Mouse (Mus musculus) neural tube, embryonic 12.5 days (tissue): ENCODE measurements around the gene Tppp3. TPM values are rescaled to one million over a fixed set of nuclear protein-coding genes. Genes with fewer than 3 reads are reported as not detected.

ENCODE experiments used
- ATAC-seq: fragments of 200-750 bp; cut with Nextera tagmentation; 2 replicates; pipeline ENCODE4 v1.8.0; 2017; ENCODE audit warnings: low read depth, mild to moderate bottlenecking, moderate TSS enrichment, moderate library complexity; ENCODE audit not compliant: low FRiP score
- H3K27ac ChIP-seq: fragments of 300-500 bp; sonication (generic); 2 replicates; pipeline ENCODE4 v1.5.1; 2016
- H3K27me3 ChIP-seq: fragments of 300-500 bp; sonication (generic); replicated peaks from 2 replicates; pipeline ENCODE4 v1.6.1; 2016; ENCODE audit warnings: mild to moderate bottlenecking
- H3K36me3 ChIP-seq: fragments of 300-500 bp; sonication (generic); 2 replicates; pipeline ENCODE4 v1.6.1; 2016; ENCODE audit warnings: mild to moderate bottlenecking
- H3K4me1 ChIP-seq: fragments of 300-500 bp; sonication (generic); 2 replicates; pipeline ENCODE4 v1.6.1; 2016
- H3K4me2 ChIP-seq: fragments of 300-500 bp; sonication (generic); replicated peaks from 2 replicates; pipeline ENCODE4 v1.6.1; 2016; ENCODE audit warnings: mild to moderate bottlenecking
- H3K4me3 ChIP-seq: fragments of 300-500 bp; sonication (generic); 2 replicates; pipeline ENCODE4 v1.5.1; 2016
- H3K9ac ChIP-seq: fragments of 300-500 bp; sonication (generic); 2 replicates; pipeline ENCODE4 v1.6.1; 2016; ENCODE audit warnings: mild to moderate bottlenecking
- H3K9me3 ChIP-seq: fragments of 300-500 bp; sonication (generic); 2 replicates; pipeline ENCODE4 v1.6.1; 2016; ENCODE audit warnings: mild to moderate bottlenecking
- WGBS: fragments of 180-500 bp; shearing (Covaris S2); methylation state at CpG from one replicate; pipeline ENCODE4 v1.1.7; 2016; 5-methylcytosine and 5-hydroxymethylcytosine counted together
- polyA plus RNA-seq: library from polyadenylated mRNA; unstranded; fragments of >200 nt; fragmentation: Nextera tagmentation; extraction: Ambion mirVana; gene quantifications from 2 replicates; pipeline ENCODE4 v1.2.1, GENCODE M21; 2016

Gene Tppp3
- polyA plus RNA-seq, 1 experiment from 2014 or later: 246 TPM

- Histone ChIP-seq H3K9ac (no peak overlapping the region), H3K36me3 (peaks cover 4% of the 10 kb centered on the region), H3K27ac (no peak overlapping the region), H3K9me3 (no peaks in the 10 kb centered on the region), H3K4me2 (no peak overlapping the region), H3K4me1 (peaks cover 24% of the 10 kb centered on the region), H3K4me3 (no peak overlapping the region), H3K27me3 (no peaks in the 10 kb centered on the region)
- ATAC-seq: no peak
- 60% methylated on average over 13 of the region's 13 CpGs for WGBS
Measured at GRCm38 (mm10) chr8:105461085-105461803, 10.1 kb downstream of the Tppp3 start.

DNA sequence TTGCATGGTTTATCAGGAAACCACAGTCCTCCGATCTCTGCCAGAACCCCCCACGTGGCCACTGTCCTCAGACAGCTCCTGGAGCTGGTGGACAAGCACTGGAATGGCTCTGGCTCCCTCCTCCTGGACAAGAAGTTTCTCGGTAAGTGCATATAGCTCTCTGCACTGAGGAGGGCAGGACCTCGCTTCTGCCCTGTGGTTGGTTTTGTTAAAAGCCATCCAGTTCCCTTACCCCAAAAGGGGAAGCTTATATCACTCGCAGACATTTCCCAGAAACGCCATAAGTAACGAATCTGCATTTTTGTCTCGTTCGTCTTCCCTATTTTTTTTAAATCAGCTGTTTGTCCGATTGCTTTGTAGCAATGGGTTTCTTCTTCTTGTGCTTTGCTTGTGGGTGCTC, 16.1 kb downstream of the Tppp3 start:
- Histone ChIP-seq H3K4me1 (peaks cover 12% of the 10 kb centered on the region), H3K36me3 (no peaks in the 10 kb centered on the region), H3K4me2 (no peak overlapping the region), H3K27me3 (no peaks in the 10 kb centered on the region), H3K4me3 (no peak overlapping the region), H3K9ac (no peak overlapping the region), H3K9me3 (no peaks in the 10 kb centered on the region), H3K27ac (no peak overlapping the region)
- ATAC-seq: no peak
- WGBS: 70% methylated on average over 10 of the region's 10 CpGs

DNA sequence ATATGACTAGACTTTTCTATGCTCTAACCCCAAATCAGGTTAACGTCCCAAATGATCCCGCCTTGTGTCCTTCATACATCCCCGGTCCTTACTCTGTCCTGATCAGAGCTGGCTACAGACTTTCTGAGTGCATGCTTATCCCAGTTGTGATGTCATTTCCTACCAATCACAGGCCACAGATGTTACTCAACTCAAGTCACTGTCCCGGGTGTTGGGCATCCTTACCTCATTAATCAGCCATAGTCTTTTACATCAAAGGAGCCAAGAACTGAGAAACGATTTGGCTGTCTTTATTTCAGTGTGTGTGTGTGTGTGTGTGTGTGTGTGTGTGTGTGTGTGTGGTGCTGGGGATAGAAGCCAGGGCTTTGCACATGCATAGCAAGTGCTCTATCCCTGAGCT, 17.2 kb downstream of the Tppp3 start:
- H3K4me2 ChIP-seq: no peak overlapping the region
- H3K9me3 ChIP-seq: no peaks in the 10 kb centered on the region
- ATAC-seq: no peak
- no peaks in the 10 kb centered on the region for H3K36me3 ChIP-seq
- H3K4me1 ChIP-seq: peaks cover 10% of the 10 kb centered on the region
- no peak overlapping the region for H3K27ac ChIP-seq
- no peaks in the 10 kb centered on the region for H3K27me3 ChIP-seq
- H3K9ac ChIP-seq: no peak overlapping the region
- no peak overlapping the region for H3K4me3 ChIP-seq
- WGBS: 60% methylated on average over 5 of the region's 5 CpGs

DNA sequence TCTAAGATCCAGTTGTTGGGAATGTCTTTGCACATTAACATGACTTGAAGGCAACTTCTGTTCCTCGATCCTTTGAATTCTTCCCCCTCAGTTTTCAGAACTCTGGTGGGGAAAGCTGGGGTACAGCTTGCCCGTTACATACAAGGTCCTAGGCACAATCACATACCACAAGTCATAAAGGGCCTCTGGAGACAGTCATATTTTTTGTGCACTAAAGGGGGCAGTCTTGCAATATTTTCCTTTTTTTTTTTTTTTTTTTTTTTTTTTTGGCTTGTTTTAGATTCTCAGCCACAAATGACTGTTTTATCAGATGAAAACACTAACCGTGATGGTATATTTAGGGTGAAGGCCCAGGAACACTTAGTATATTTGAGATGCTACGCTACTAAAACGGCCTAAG, 18.0 kb downstream of the Tppp3 start:
- no peak for ATAC-seq
- 78% methylated on average over 5 of the region's 5 CpGs for WGBS
- no peaks in the 10 kb centered on the region for H3K27me3 ChIP-seq
- no peaks in the 10 kb centered on the region for H3K36me3 ChIP-seq
- H3K4me1 ChIP-seq: peaks cover 9% of the 10 kb centered on the region
- no peak overlapping the region for H3K9ac ChIP-seq
- H3K4me3 ChIP-seq: no peak overlapping the region
- H3K27ac ChIP-seq: no peak overlapping the region
- no peaks in the 10 kb centered on the region for H3K9me3 ChIP-seq
- H3K4me2 ChIP-seq: no peak overlapping the region

DNA sequence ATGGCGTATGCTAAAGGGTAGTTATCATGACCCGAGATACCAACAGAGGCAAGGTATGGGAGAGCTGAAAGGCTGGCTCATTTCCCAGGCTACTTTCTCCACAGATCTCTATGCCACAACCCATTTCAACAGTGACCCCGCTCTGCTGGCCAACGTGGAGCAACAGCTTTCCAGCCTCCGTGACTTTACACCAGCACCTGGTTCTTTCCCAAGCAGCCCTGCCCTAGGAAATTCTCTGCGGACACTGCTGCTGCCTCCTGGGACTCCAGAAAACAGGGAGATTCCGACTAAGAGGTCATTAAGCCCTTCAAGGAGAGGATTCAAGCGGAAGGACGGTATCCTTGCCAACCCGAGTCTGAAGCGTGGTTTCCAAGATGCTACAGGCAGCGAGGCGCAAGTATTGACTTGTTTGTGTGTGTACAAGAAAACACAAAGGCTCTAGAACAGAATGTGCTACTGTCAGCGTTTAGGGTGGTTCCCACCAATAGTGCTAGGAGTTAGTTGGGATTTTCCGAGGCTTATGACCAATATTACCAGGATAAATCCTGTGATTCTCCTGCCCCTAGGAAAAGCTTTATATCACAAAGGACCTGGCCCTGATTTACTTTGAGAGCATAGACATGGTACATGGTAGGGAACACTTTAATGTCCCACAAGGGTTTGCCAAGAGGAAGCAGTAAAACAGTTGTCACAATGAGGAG, 19.3 kb downstream of the Tppp3 start:
- no peak overlapping the region; the same call in 1 of the 2 replicates for H3K4me2 ChIP-seq
- no peak for ATAC-seq
- H3K27ac ChIP-seq: no peak overlapping the region

DNA sequence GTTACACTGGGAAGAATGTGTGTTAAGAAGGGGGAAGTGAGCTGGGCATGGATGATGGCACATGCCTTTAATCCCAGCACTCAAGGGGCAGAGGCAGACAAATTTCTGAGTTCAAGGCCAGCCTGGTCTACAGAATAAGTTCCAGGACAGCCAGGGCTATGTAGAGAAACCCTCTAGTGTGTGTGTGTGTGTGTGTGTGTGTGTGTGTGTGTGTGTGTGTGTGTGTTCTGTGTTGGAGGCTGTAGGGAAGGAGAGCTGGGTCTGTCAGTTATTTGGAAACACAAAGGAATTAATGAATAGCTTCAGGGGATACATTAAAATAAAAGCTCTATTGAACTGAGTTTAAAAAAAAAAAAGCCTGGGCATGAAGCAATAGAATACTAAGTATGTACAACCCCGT, 20.3 kb downstream of the Tppp3 start:
- H3K9me3 ChIP-seq: no peaks in the 10 kb centered on the region
- ATAC-seq: no peak
- H3K4me2 ChIP-seq: no peak overlapping the region
- no peaks in the 10 kb centered on the region for H3K36me3 ChIP-seq
- 35% methylated on average over 1 of the region's 1 CpGs for WGBS
- H3K4me1 ChIP-seq: peaks cover 7% of the 10 kb centered on the region; the same call in 1 of the 2 replicates
- no peak overlapping the region for H3K27ac ChIP-seq
- no peak overlapping the region for H3K4me3 ChIP-seq
- no peaks in the 10 kb centered on the region for H3K27me3 ChIP-seq
- H3K9ac ChIP-seq: no peak overlapping the region

More for the DNA sequence above, 19.3 kb downstream of the Tppp3 start:
- Histone ChIP-seq H3K36me3 (no peaks in the 10 kb centered on the region), H3K4me3 (no peak overlapping the region), H3K9me3 (no peaks in the 10 kb centered on the region), H3K9ac (no peak overlapping the region), H3K4me1 (peaks cover 7% of the 10 kb centered on the region; the same call in 1 of the 2 replicates), H3K27me3 (no peaks in the 10 kb centered on the region)
- WGBS: 51% methylated on average over 15 of the region's 15 CpGs

DNA sequence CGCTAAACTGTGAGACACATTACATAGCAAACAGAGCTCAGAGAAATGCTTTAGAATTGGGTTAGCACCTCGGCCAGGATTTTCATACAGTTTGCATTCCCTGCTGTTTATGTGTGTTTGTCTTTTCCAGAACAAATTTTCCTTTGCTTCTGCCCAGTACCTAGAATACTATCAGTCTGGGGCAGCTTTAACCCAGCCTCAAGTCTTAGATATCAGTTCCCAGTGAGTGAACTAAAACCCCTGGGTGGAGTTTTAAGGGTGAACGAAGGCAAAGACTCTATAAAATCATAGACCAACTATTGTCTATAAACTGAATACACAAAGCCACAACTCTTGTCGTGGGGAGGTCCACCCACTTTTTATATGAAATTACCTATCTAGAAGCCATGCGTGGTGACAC, 22.7 kb downstream of the Tppp3 start:
- H3K27ac ChIP-seq: no peak overlapping the region
- no peak overlapping the region for H3K4me2 ChIP-seq
- H3K9me3 ChIP-seq: no peaks in the 10 kb centered on the region
- 91% methylated on average over 5 of the region's 5 CpGs for WGBS
- H3K4me3 ChIP-seq: no peak overlapping the region
- ATAC-seq: no peak
- H3K27me3 ChIP-seq: no peaks in the 10 kb centered on the region
- no peak overlapping the region for H3K9ac ChIP-seq
- H3K4me1 ChIP-seq: peaks cover 15% of the 10 kb centered on the region
- no peaks in the 10 kb centered on the region for H3K36me3 ChIP-seq

DNA sequence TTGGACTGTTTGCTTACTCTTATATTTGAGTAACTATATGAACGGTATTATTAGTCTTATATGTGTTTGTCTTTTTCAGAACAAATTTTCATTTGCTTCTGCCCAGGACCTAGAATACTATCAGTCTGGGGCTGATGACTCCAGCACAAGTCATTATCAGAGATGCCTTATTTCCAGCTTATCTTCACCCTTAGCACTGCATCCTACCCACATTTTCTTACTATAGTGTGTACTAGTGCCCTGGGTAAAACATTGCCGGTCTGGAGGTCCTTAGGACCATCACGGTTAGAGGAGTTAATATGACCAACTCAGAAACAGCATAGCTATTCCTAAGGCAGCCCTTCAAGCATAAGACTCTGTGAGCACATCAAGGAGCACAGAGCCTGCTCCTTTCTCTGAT, 23.1 kb downstream of the Tppp3 start:
- Histone ChIP-seq H3K9ac (no peak overlapping the region), H3K36me3 (no peaks in the 10 kb centered on the region), H3K27ac (no peak overlapping the region), H3K27me3 (no peaks in the 10 kb centered on the region), H3K4me2 (no peak overlapping the region), H3K4me1 (peaks cover 15% of the 10 kb centered on the region), H3K4me3 (no peak overlapping the region), H3K9me3 (no peaks in the 10 kb centered on the region)
- 94% methylated on average over 3 of the region's 3 CpGs for WGBS
- ATAC-seq: no peak

DNA sequence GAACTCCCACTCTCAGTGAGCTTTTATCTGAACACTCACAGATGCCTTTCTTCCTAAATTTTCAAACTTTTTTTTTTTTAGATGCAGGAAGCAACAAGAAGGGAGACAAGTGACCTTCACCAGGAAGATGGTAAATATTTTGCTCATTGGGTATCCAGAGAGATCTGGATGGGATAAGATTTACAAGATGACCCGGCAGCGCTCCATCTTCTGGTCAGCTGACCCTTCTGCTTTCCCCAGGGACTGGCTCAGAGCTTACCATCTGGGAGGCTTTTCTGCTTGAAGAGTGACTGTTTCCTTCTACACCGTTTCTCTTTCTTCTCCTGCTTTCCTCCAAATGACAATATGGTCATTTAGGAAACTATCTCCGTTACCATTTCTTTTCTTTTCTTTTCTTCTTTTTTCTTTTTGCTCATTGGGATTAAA, 25.2 kb downstream of the Tppp3 start:
- WGBS: 5% methylated on average over 4 of the region's 4 CpGs
- ATAC-seq: peak; percentile 72
- no peak overlapping the region for H3K9ac ChIP-seq

DNA sequence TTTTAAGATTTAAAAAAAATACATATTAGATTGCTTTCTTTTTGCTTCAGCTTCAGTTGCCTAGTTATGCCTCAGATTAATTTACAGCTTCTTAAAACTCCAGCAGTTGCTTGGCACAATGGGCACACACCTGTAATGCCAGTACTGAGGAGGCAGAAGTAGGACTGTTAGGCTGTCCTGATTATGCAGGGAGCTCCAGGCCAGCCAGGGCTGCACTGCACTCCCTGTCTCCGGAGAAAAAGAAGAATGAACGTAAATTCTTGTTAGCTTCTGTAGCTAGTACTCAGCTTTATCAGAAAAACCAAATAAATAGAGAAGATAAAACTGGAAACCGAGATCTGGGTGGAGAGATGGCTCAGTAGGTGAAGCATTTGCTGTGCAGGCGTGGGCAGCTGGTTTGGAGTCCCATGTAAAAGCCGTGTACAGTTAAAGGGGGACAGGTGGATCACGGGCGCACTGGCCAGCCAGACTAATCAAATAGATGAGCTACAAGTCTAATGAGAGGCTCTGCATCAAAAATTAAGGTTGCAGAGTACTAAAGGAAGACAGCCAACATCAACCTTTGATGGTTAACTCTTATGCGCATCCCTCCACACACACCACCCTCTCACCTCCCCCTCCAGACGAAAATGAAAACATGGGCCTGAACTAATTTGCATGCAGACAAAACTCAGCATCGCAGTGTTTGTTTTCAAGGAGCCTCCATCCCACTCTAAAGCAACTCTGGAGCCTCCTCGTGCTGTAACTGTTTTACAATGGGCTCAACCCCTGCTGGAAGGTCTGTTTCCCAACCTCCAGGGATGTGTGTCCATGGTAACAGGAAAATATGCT, 25.8 kb downstream of the Tppp3 start:
- H3K4me3 ChIP-seq: no peak overlapping the region
- H3K9ac ChIP-seq: no peak overlapping the region
- H3K36me3 ChIP-seq: no peaks in the 10 kb centered on the region
- H3K9me3 ChIP-seq: no peaks in the 10 kb centered on the region
- ATAC-seq: peak; percentile 88
- peaks cover 8% of the 10 kb centered on the region for H3K4me1 ChIP-seq
- WGBS: 22% methylated on average over 11 of the region's 11 CpGs
- peak overlapping the region; percentile 30 for H3K4me2 ChIP-seq
- peak overlapping the region; percentile 48 for H3K27ac ChIP-seq
- H3K27me3 ChIP-seq: no peaks in the 10 kb centered on the region

More for the DNA sequence above, 25.2 kb downstream of the Tppp3 start:
- no peak overlapping the region for H3K4me3 ChIP-seq
- H3K4me2 ChIP-seq: peak overlapping the region; percentile 30
- peaks cover 11% of the 10 kb centered on the region for H3K4me1 ChIP-seq
- peak overlapping the region; percentile 48; the same call in 1 of the 2 replicates for H3K27ac ChIP-seq
- H3K36me3 ChIP-seq: no peaks in the 10 kb centered on the region
- H3K27me3 ChIP-seq: no peaks in the 10 kb centered on the region
- no peaks in the 10 kb centered on the region for H3K9me3 ChIP-seq

DNA sequence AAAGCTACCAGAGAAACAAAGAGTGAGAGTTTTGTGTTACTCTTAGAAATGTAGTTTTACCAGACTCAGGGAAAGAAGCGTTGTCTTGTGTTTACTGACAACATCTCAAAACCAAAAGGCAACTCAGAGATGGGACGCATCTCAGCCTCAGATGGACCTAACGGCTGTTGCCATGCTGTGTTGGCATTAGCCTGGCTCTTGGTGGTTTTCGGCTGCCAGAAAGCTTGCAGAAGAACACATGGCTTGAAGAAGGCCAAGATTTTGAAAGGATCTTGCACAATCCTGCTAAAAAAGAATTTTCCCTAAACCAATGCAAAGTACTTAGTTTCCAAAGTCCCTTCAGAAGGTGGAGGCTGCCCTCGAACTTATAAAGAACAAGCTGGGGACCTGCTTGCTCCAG, 28.7 kb downstream of the Tppp3 start:
- ATAC-seq: no peak

DNA sequence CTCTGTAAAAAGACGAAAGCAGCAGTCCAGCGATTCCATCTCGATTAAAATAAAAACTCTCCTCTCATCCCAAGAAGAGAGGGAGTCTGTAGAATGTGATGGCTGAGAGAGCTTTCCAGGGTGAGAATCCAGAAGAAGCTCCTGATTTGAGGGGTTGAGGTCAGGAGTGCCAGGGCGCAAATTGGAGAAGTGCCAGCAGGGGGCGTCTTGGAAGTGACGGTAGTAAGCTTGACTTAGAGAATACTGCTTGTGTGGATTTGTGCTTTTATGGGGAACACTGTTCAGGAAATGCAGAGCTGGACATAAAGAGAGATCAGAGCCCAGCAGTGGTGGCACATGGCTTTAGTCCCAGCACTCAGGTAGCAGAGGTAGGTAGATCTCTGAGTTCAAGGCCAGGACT, 29.9 kb downstream of the Tppp3 start:
- Histone ChIP-seq H3K27me3 (no peaks in the 10 kb centered on the region), H3K4me3 (no peak overlapping the region), H3K9ac (no peak overlapping the region), H3K27ac (no peak overlapping the region), H3K36me3 (no peaks in the 10 kb centered on the region), H3K4me1 (peaks cover 8% of the 10 kb centered on the region), H3K4me2 (no peak overlapping the region), H3K9me3 (no peaks in the 10 kb centered on the region)
- ATAC-seq: no peak
- WGBS: 8% methylated on average over 6 of the region's 6 CpGs

More for the DNA sequence above, 28.7 kb downstream of the Tppp3 start:
- no peak overlapping the region for H3K4me3 ChIP-seq
- H3K4me2 ChIP-seq: no peak overlapping the region
- peaks cover 8% of the 10 kb centered on the region for H3K4me1 ChIP-seq
- no peaks in the 10 kb centered on the region for H3K27me3 ChIP-seq
- no peak overlapping the region for H3K27ac ChIP-seq
- H3K9ac ChIP-seq: no peak overlapping the region
- 95% methylated on average over 5 of the region's 5 CpGs for WGBS
- H3K9me3 ChIP-seq: no peaks in the 10 kb centered on the region
- H3K36me3 ChIP-seq: no peaks in the 10 kb centered on the region
